Mouse (Mus musculus) limb, embryonic 15.5 days (tissue): ENCODE results near the gene Zc3hav1. TPM values are rescaled to one million over a fixed set of nuclear protein-coding genes. Genes with fewer than 3 reads are reported as not detected.
A peak's percentile ranks its signal among the peaks of the same experiment; 100 is the strongest.

ENCODE experiments used
- ATAC-seq: fragments of 200-750 bp; cut with Nextera tagmentation; 2 replicates; pipeline ENCODE4 v1.8.0; 2017; ENCODE audit warnings: low read depth, moderate TSS enrichment; ENCODE audit not compliant: insufficient number of reproducible peaks, low FRiP score, low TSS enrichment
- H3K27ac ChIP-seq: fragments of 300-500 bp; sonication (generic); 2 replicates; pipeline ENCODE4 v1.5.1; 2015; ENCODE audit warnings: moderate library complexity, mild to moderate bottlenecking, inconsistent platforms
- H3K27me3 ChIP-seq: fragments of 300-500 bp; sonication (generic); 2 replicates; pipeline ENCODE4 v1.6.1; 2015; ENCODE audit warnings: inconsistent platforms
- H3K36me3 ChIP-seq: fragments of 300-500 bp; sonication (generic); 2 replicates; pipeline ENCODE4 v1.6.1; 2015; ENCODE audit warnings: inconsistent platforms
- H3K4me1 ChIP-seq: fragments of 300-500 bp; sonication (generic); 2 replicates; pipeline ENCODE4 v1.6.1; 2015; ENCODE audit warnings: inconsistent platforms
- H3K4me2 ChIP-seq: fragments of 300-500 bp; sonication (generic); 2 replicates; pipeline ENCODE4 v1.6.1; 2015; ENCODE audit warnings: mild to moderate bottlenecking, inconsistent platforms
- H3K4me3 ChIP-seq: fragments of 300-500 bp; sonication (generic); 2 replicates; pipeline ENCODE4 v1.5.1; 2015; ENCODE audit warnings: mild to moderate bottlenecking, inconsistent platforms
- H3K9ac ChIP-seq: fragments of 300-500 bp; sonication (generic); 2 replicates; pipeline ENCODE4 v1.6.1; 2015; ENCODE audit warnings: inconsistent platforms
- H3K9me3 ChIP-seq: fragments of 300-500 bp; sonication (generic); 2 replicates; pipeline ENCODE4 v1.6.1; 2016; ENCODE audit warnings: inconsistent platforms
- WGBS: fragments of 180-500 bp; shearing (Covaris S2); methylation state at CpG from one replicate; pipeline ENCODE4 v1.1.7; 2015; 5-methylcytosine and 5-hydroxymethylcytosine counted together
- polyA plus RNA-seq: library from polyadenylated mRNA; unstranded; fragments of >200 nt; fragmentation: Nextera tagmentation; extraction: Ambion mirVana; gene quantifications from 2 replicates; pipeline ENCODE4 v1.2.1, GENCODE M21; 2015

The Zc3hav1 gene
- 7.5 and 8.1 TPM in 2 replicates for polyA plus RNA-seq

DNA sequence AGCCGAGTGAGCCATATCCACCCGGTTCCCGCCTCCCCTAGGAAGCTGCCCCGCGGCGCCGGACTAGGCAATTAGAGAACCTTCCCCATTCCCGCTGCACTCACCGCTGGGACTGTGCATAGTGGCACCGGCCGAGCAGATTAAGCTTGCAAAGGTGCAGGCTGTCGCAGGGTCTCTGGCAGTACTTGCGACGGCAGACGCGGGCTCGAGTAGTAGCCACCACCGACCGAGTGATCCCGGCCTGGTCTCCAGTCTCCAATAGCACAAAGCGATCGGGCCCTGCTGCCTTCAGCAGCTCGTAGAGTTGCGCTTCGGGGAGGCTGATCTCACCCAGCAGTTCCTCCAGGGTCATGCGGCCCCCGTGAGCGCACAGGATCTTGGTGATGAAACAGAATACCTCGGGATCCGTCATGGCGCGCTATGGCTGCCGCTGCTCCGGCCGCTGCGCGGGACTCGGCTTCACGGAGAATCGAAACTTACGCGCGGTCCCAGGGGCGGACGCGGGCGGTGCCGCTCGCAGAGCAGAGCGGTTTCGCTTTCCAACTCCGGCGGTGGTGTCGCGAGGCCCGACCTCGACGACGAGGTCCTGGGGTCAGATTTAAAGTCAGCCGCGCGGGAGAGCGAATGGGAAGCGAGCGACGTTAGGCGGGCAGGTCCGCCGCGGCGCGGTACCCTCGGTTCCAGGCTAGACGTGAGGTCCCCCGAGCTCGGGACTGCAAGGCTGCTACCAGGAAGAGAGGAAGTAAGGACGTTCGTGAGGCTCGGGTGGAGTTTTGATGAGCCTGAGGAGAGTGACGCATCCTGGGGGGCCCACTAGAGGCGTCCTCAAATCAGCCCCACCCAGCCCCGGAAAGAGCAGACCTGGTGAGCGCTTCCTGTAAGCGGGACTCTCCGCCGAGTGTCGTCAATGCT lies at the start of gene Zc3hav1:
Gene Zc3hav1, minus strand, starts transcription at position 793 of the 912 bp plus-strand sequence.
- Histone ChIP-seq H3K4me2 (peak within 1 kb of the TSS; percentile 73), H3K9ac (peak within 1 kb of the TSS; percentile 50), H3K4me1 (peaks cover 20% of the 10 kb centered on the region), H3K27ac (no peak within 1 kb of the TSS), H3K36me3 (no peaks in the 10 kb centered on the region), H3K9me3 (no peaks in the 10 kb centered on the region), H3K27me3 (peaks cover 70% of the 10 kb centered on the region), H3K4me3 (peak within 1 kb of the TSS; percentile 64)
- ATAC-seq: peak; percentile 85
- under 1% methylated on average over 87 of the region's 87 CpGs for WGBS

DNA sequence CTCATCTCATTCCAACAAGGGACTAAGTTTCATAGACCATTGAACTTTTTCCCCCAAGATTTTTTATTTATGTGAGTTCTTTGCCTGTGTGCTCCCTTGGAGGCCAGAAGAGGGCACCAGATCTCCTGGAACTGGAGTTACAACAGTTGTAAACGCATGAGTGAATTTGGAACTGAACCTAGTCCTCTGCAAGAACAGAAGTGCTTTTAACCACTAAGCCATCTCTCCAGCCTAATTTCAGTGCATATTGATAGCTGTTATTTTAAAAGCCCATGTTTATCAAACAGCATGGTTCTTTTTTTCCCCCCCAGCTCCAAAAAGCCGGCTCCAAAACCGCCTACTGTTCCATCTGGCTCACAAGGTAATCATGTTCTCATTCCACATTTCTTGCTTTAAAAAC lies 35.3 kb upstream of the Zc3hav1 start:
- Histone ChIP-seq H3K4me2 (no peak overlapping the region), H3K27me3 (no peaks in the 10 kb centered on the region), H3K9me3 (no peaks in the 10 kb centered on the region), H3K36me3 (peaks cover 33% of the 10 kb centered on the region; the same call in 1 of the 2 replicates), H3K9ac (no peak overlapping the region), H3K4me1 (no peaks in the 10 kb centered on the region), H3K27ac (no peak overlapping the region), H3K4me3 (no peak overlapping the region)
- 82% methylated on average over 3 of the region's 3 CpGs for WGBS
- ATAC-seq: no peak

- peak within 1 kb of the TSS; percentile 44 for H3K9ac ChIP-seq
- H3K36me3 ChIP-seq: peaks cover 8% of the 10 kb centered on the region; the same call in 1 of the 2 replicates
- under 1% methylated on average over 26 of the region's 26 CpGs for WGBS
- H3K27me3 ChIP-seq: no peaks in the 10 kb centered on the region
- 0 out of 2 replicates have a peak, but pooled peaks have one; percentile 58 for ATAC-seq
- H3K9me3 ChIP-seq: no peaks in the 10 kb centered on the region
- peak within 1 kb of the TSS; percentile 64 for H3K4me3 ChIP-seq
- H3K27ac ChIP-seq: peak within 1 kb of the TSS; percentile 44
- H3K4me1 ChIP-seq: 0 out of 2 replicates have a peak, but pooled peaks cover 2% of the 10 kb centered on the region
- H3K4me2 ChIP-seq: peak within 1 kb of the TSS; percentile 79
Observed at GRCm38 (mm10) chr6:38381129-38381771, 26.8 kb upstream of the Zc3hav1 start, which contains the start of gene Ttc26. TSS of gene Ttc26 (plus strand) at chr6:38381469.

GRCm38 (mm10) chr6:38380764-38381128 lies 26.3 kb upstream of the Zc3hav1 start:
- WGBS: 1% methylated on average over 4 of the region's 4 CpGs
- peak overlapping the region; percentile 44 for H3K9ac ChIP-seq
- H3K4me1 ChIP-seq: 0 out of 2 replicates have a peak, but pooled peaks cover 2% of the 10 kb centered on the region
- H3K27ac ChIP-seq: peak overlapping the region; percentile 44
- peak overlapping the region; percentile 79 for H3K4me2 ChIP-seq
- H3K27me3 ChIP-seq: no peaks in the 10 kb centered on the region
- peak overlapping the region; percentile 64 for H3K4me3 ChIP-seq
- no peak for ATAC-seq
- H3K36me3 ChIP-seq: peaks cover 4% of the 10 kb centered on the region; the same call in 1 of the 2 replicates
- H3K9me3 ChIP-seq: no peaks in the 10 kb centered on the region

- Histone ChIP-seq H3K4me1 (no peaks in the 10 kb centered on the region), H3K9me3 (no peaks in the 10 kb centered on the region), H3K9ac (no peak overlapping the region), H3K4me2 (no peak overlapping the region), H3K27ac (no peak overlapping the region), H3K27me3 (no peaks in the 10 kb centered on the region), H3K4me3 (no peak overlapping the region), H3K36me3 (no peaks in the 10 kb centered on the region)
- 62% methylated on average over 1 of the region's 1 CpGs for WGBS
- no peak for ATAC-seq
Observed at GRCm38 (mm10) chr6:38374271-38374670, 19.9 kb upstream of the Zc3hav1 start.

- H3K4me1 ChIP-seq: no peaks in the 10 kb centered on the region
- H3K9ac ChIP-seq: no peak overlapping the region
- 76% methylated on average over 3 of the region's 3 CpGs for WGBS
- H3K36me3 ChIP-seq: no peaks in the 10 kb centered on the region
- no peaks in the 10 kb centered on the region for H3K27me3 ChIP-seq
- no peak overlapping the region for H3K4me2 ChIP-seq
- no peak overlapping the region for H3K4me3 ChIP-seq
- no peak for ATAC-seq
- H3K9me3 ChIP-seq: no peaks in the 10 kb centered on the region
- H3K27ac ChIP-seq: no peak overlapping the region
Observed at GRCm38 (mm10) chr6:38369945-38370344, 15.5 kb upstream of the Zc3hav1 start.

DNA sequence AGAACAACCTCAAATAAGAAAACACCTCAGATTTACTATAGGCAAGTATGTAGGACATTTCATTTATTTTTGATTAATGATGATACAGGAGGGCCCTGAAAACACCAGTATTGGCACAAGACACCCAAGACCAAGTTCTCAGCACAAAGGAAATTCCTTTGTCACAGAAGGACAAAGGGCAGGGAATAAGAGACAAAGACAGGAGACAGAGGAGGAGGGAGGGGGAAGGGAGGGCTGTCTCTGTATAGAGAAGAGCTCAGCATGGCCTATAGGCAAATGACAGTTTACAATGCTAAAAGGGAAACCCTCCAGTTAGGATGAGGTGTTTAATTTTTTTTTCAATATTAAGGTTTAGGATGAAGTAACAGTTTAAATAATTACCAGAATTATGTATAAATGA lies 9.7 kb upstream of the Zc3hav1 start:
- Histone ChIP-seq H3K9me3 (no peaks in the 10 kb centered on the region), H3K27me3 (no peaks in the 10 kb centered on the region), H3K36me3 (no peaks in the 10 kb centered on the region), H3K4me3 (no peak overlapping the region), H3K4me2 (no peak overlapping the region), H3K9ac (no peak overlapping the region), H3K4me1 (no peaks in the 10 kb centered on the region), H3K27ac (no peak overlapping the region)
- no peak for ATAC-seq

GRCm38 (mm10) chr6:38363370-38363769 lies 9.0 kb upstream of the Zc3hav1 start:
- Histone ChIP-seq H3K27me3 (peaks cover under 1% of the 10 kb centered on the region; the same call in 1 of the 2 replicates), H3K9me3 (no peaks in the 10 kb centered on the region), H3K4me1 (no peaks in the 10 kb centered on the region), H3K36me3 (no peaks in the 10 kb centered on the region), H3K27ac (no peak overlapping the region), H3K4me3 (no peak overlapping the region), H3K9ac (no peak overlapping the region), H3K4me2 (no peak overlapping the region)
- no peak for ATAC-seq
- WGBS: 46% methylated on average over 4 of the region's 4 CpGs

- Histone ChIP-seq H3K4me1 (no peaks in the 10 kb centered on the region), H3K4me3 (no peak overlapping the region), H3K4me2 (no peak overlapping the region), H3K9me3 (no peaks in the 10 kb centered on the region), H3K36me3 (no peaks in the 10 kb centered on the region), H3K27ac (no peak overlapping the region), H3K9ac (no peak overlapping the region), H3K27me3 (peaks cover 9% of the 10 kb centered on the region; the same call in 1 of the 2 replicates)
- WGBS: 40% methylated on average over 1 of the region's 1 CpGs
- no peak for ATAC-seq
Observed at GRCm38 (mm10) chr6:38361937-38362336, 7.5 kb upstream of the Zc3hav1 start.

- Histone ChIP-seq H3K27me3 (peaks cover 16% of the 10 kb centered on the region), H3K27ac (no peak overlapping the region), H3K9me3 (no peaks in the 10 kb centered on the region), H3K4me3 (no peak overlapping the region), H3K36me3 (no peaks in the 10 kb centered on the region), H3K9ac (no peak overlapping the region), H3K4me1 (no peaks in the 10 kb centered on the region), H3K4me2 (no peak overlapping the region)
- 70% methylated on average over 4 of the region's 4 CpGs for WGBS
- ATAC-seq: no peak
Observed at GRCm38 (mm10) chr6:38361065-38361464, 6.7 kb upstream of the Zc3hav1 start.

- H3K9me3 ChIP-seq: no peaks in the 10 kb centered on the region
- no peaks in the 10 kb centered on the region for H3K36me3 ChIP-seq
- no peak overlapping the region for H3K4me3 ChIP-seq
- peaks cover 5% of the 10 kb centered on the region; the same call in 1 of the 2 replicates for H3K4me1 ChIP-seq
- H3K27ac ChIP-seq: no peak overlapping the region
- peaks cover 27% of the 10 kb centered on the region for H3K27me3 ChIP-seq
- WGBS: 79% methylated on average over 12 of the region's 12 CpGs
- H3K4me2 ChIP-seq: no peak overlapping the region
- no peak overlapping the region for H3K9ac ChIP-seq
- ATAC-seq: no peak
Observed at GRCm38 (mm10) chr6:38359736-38360499, 5.5 kb upstream of the Zc3hav1 start.
